Mouse (Mus musculus): Measurements from ENCODE around the gene Izumo4.

Gene Izumo4

GRCm38 (mm10) chr10:80687850-80688249 lies 14.1 kb upstream of the Izumo4 start:
- DNase-seq, result peak; percentile 80

- peak; percentile 63 for DNase-seq
Measured at GRCm38 (mm10) chr10:80692249-80693165, 9.5 kb upstream of the Izumo4 start.

- DNase-seq, result no peak
Measured at GRCm38 (mm10) chr10:80693401-80694045, 8.5 kb upstream of the Izumo4 start.

- DNase-seq, result peak; percentile 52
Measured at GRCm38 (mm10) chr10:80694159-80694938, 7.6 kb upstream of the Izumo4 start.

GRCm38 (mm10) chr10:80695186-80695585 lies 6.8 kb upstream of the Izumo4 start:
- DNase-seq, result peak; percentile 87

- peak; percentile 63 for DNase-seq
Measured at GRCm38 (mm10) chr10:80695801-80696501, 6.0 kb upstream of the Izumo4 start.

- DNase-seq, result peak; percentile 34
Measured at GRCm38 (mm10) chr10:80696502-80697392, 5.2 kb upstream of the Izumo4 start.

GRCm38 (mm10) chr10:80697393-80697787 lies 4.6 kb upstream of the Izumo4 start:
- peak; percentile 20 for DNase-seq

GRCm38 (mm10) chr10:80697812-80698211 lies 4.2 kb upstream of the Izumo4 start:
- DNase-seq, result peak; percentile 36

- DNase-seq, result peak; percentile 33
Measured at GRCm38 (mm10) chr10:80698605-80699004, 3.4 kb upstream of the Izumo4 start.

GRCm38 (mm10) chr10:80700038-80700504 lies 1.9 kb upstream of the Izumo4 start:
- peak; percentile 30 for DNase-seq

- peak; percentile 73 for DNase-seq
Measured at GRCm38 (mm10) chr10:80700732-80701131, 1.3 kb upstream of the Izumo4 start.

- peak; percentile 91 for DNase-seq
Measured at GRCm38 (mm10) chr10:80702536-80703390, 779 bp downstream of the Izumo4 start.

GRCm38 (mm10) chr10:80703643-80704042 lies 1.7 kb downstream of the Izumo4 start:
- DNase-seq, result peak; percentile 18

GRCm38 (mm10) chr10:80704418-80704817 lies 2.4 kb downstream of the Izumo4 start:
- DNase-seq, result no peak

GRCm38 (mm10) chr10:80705033-80705432 lies 3.0 kb downstream of the Izumo4 start:
- DNase-seq, result no peak

- DNase-seq, result no peak
Measured at GRCm38 (mm10) chr10:80705479-80705878, 3.5 kb downstream of the Izumo4 start.

GRCm38 (mm10) chr10:80710834-80711233 lies 8.8 kb downstream of the Izumo4 start:
- no peak for DNase-seq

- no peak for DNase-seq
Measured at GRCm38 (mm10) chr10:80717281-80717680, 15.3 kb downstream of the Izumo4 start.
